Mouse (Mus musculus): ENCODE measurements around the gene Mthfd1.
"Not testable (repeated sequence)": the region's sequence is repeated elsewhere in the genome, so short reads cannot be mapped to it uniquely, and the experiment has no call there.

Gene Mthfd1

GRCm38 (mm10) chr12:76254725-76255498, at the start of gene Mthfd1:
Gene Mthfd1, plus strand, starts transcription at chr12:76255298.
- DNase-seq (ENCODE audit: low read depth, low spot score) = peak; percentile 74

DNA sequence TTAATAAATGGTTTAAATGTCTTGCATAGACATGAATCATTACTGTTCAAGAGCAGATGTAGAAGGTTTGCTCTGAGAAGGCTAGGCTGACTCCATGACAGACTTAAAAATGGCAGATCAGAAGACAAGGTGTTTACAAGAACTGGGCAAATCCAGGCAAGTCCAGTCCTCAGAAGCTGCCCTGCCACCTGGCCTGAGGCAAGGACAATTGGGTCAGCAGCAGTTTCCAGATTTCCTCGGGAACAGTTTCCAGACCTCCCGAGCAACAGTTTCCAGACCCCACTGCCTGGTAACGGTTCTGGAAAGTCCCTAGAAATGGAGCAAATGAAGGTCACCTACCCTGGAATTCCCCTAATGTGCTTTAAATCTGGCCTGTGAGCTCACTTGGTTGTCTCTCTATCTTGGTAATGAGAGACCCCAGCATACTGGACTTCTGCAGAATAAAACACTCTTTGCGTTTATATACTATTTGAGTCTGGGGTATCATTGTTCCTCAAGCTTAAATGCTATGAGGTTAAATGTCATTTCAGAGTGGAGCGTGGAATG, 45.6 kb upstream of the Mthfd1 start:
- no peak for DNase-seq (ENCODE audit: low read depth, low spot score)

DNA sequence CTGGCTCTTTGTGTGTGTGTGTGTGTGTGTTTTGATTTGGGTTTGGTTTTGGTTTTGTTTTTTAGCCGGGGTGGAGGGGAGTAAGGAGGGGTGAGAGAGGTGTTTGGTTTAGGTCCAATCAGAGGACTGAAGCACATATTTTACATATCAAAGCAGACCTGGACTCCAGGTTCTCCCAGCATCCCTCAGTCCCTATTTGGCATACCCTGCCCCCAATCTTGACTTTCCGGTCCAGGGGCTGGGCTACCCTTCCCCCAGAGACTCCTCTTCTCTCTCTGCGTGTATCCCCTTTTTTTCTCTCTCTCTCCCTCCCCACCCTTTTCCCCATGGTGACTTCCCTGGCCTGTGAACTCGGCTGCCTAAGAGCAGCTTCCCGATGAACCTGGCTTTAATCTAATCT, 40.0 kb upstream of the Mthfd1 start:
- DNase-seq (ENCODE audit: low read depth, low spot score) = no peak

- DNase-seq (ENCODE audit: low read depth, low spot score) = no peak
Observed at GRCm38 (mm10) chr12:76216716-76217115, 38.4 kb upstream of the Mthfd1 start.

- not testable (repeated sequence) for DNase-seq (ENCODE audit: low read depth, low spot score)
Observed at GRCm38 (mm10) chr12:76222104-76222503, 33.0 kb upstream of the Mthfd1 start.

GRCm38 (mm10) chr12:76230644-76231043, 24.5 kb upstream of the Mthfd1 start:
- DNase-seq (ENCODE audit: low read depth, low spot score) = no peak

DNA sequence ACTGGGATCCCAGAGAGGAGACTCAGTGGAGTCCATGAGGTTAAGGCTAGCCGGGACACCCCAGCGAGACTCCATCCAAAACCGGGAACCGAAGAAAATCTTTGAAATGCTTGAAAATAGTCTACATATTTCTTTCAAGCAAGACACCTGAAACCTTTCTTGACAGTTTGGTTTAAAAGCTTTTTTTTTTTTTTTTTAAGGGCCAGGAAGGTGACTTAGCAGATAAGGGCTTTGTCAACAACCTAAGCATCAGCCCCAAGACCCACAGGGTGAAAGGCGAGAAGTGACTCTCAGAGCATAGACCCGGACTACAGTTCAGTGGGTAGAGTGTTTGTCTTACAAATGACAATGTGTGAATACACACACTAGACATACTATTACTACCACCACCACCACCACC, 19.8 kb upstream of the Mthfd1 start:
- DNase-seq (ENCODE audit: low read depth, low spot score) = no peak

DNA sequence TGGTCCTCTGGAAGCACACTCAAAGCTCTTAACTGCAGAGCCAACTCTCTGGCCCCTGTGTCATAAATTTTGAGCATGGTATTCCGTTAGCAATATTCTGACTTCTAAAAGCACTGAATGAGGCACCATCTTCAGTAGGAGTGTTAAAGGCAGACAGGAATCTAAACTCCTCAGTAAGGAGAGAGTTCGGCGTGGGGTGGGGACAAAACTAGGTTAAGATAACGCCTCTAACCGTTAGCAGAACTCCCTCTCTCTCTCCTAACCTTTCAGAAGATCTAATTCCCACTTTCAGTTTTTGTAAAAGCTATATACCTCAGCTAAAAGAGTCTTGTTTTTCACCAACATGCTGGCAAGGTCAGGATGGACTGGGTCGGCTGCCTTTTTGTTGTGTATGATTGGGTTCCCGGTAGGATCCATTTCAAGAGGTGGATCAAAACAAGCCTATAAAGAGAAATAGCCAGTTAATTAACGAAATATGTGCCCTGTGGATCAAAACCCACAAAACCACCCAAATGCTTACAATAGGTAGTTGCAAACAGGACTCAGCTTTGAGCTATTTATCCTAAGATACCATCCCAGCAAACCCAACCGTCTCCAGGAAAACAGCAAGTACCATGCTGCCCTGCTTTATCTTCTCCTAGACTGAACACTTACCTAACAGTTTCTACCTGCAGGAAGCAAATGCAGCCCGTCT, 15.8 kb upstream of the Mthfd1 start:
- no peak for DNase-seq (ENCODE audit: low read depth, low spot score)

GRCm38 (mm10) chr12:76239839-76240571, 15.1 kb upstream of the Mthfd1 start:
- no peak for DNase-seq (ENCODE audit: low read depth, low spot score)

DNA sequence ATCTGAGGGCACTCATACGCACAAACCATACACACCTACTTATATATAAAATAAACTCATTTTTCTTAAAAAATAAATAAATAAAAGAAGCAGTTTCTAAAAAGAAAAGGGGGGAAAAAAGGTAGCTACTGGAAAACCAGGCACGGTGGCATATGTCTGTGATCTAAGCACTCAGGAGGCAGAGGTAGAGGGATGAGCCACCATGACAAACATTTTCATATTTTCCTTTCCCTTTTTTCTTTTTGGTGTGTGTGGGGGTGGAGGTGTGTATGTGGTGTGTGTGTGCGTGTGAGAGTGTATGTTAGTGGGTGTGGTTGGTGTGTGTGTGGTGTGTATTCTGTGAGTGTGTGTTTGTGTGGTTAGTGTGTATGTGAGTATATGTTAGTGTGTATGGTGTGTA, 14.4 kb upstream of the Mthfd1 start:
- no peak for DNase-seq (ENCODE audit: low read depth, low spot score)

DNA sequence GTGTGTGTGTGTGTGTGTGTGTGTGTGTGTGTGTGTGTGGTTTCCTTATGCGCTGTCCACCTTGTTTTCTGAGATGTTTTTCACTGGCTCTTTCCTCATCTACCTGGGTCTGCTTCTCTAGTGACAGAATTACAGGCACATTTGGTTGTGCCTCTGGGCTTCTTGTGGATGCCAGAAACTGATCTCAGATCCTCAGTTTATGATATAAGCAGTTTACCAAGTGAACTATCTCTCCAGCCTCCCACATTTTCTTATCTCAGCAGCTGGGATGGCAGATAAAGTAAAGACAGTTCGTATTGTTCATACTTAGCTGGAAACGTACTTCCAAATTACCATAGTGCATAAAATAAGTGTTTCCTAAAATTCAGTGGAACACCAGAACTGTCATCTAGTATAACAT, 14.0 kb upstream of the Mthfd1 start:
- DNase-seq (ENCODE audit: low read depth, low spot score) = no peak

DNA sequence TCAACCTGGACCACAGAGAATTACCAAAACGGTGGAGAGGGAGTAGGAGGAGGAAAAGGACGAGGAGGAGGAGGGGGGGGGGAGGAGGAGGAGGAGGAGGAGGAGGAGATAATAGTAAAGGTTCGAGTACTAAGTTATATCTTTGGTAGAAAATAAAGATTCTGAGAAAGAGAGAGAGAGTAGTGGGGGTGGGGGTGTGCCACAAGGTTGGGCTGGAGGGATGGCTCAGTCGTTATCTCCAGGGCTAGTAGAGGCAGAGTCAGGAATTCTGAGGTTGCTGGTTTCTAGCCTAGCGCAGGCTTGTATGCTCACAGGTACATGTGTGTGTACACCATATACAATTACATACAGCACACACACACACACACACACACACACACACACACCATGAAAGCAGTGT, 13.3 kb upstream of the Mthfd1 start:
- DNase-seq (ENCODE audit: low read depth, low spot score) = no peak

GRCm38 (mm10) chr12:76244981-76245380, 10.1 kb upstream of the Mthfd1 start:
- no peak for DNase-seq (ENCODE audit: low read depth, low spot score)

DNA sequence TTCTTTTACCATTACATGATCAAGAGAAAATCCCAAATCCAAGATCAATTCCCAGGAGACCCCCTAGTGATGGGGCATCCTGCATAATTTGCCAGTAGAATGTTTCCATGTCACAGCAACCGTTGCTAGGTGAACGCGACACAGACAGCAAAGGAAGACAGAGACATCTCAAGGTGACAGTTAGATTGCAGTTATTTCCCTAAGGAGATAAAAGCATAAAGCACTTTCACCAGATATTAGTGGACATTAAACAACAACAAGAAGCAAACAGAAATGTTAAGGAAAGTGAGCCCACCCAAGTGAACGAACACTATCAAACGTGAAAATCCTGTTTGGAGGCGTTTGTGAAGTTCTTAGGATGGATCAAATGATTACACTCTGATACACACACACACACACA, 8.5 kb upstream of the Mthfd1 start, which contains the start of gene Tex21:
Gene Tex21, minus strand, starts transcription at position 101 of the 400 bp plus-strand sequence.
- no peak for DNase-seq (ENCODE audit: low read depth, low spot score)

- DNase-seq (ENCODE audit: low read depth, low spot score) = no peak
Observed at GRCm38 (mm10) chr12:76253090-76253489, 2.0 kb upstream of the Mthfd1 start.

GRCm38 (mm10) chr12:76253591-76253990, 1.5 kb upstream of the Mthfd1 start:
- DNase-seq (ENCODE audit: low read depth, low spot score) = no peak

DNA sequence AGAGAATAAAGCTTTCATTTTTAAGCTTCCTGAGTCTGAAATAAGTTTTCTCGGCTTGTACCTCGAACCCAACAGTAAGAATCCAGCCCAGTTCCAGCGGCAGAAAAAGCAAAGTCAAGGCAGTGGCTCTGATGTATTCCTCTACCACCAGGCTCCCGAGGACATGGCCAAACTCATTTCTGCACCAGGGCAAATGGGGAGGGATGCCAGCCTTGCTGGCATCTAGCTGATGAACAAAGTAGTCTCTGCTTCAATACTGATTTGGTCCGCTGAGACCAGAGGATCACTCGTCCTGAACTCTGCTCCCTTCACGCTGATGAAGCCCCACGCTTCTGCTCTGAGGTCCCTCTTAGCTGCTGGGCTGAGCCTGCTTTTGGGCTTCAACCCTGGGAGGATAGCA, 1.1 kb upstream of the Mthfd1 start:
- DNase-seq (ENCODE audit: low read depth, low spot score) = no peak

DNA sequence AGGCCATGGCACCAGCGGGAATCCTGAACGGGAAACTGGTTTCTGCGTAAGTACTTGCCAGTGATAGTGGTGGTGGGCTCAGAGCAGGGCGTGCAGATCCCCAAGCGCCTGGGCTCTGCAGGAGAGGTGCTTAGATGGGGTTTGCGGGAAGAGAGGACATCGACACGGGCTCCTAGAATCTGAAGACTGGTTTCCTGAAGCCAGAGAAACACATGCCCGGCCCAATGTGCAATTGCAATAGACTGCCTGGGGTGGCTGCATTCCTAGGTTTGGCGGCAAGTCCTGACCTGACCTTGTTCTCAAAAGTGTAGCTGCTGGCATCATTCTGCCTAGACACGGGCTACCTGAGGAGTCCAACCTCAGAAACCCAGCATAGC, 389 bp downstream of the Mthfd1 start:
- DNase-seq (ENCODE audit: low read depth, low spot score) = no peak

- no peak for DNase-seq (ENCODE audit: low read depth, low spot score)
Observed at GRCm38 (mm10) chr12:76256114-76256843, 1.2 kb downstream of the Mthfd1 start.

- DNase-seq (ENCODE audit: low read depth, low spot score) = no peak
Observed at GRCm38 (mm10) chr12:76260673-76261072, 5.6 kb downstream of the Mthfd1 start.

DNA sequence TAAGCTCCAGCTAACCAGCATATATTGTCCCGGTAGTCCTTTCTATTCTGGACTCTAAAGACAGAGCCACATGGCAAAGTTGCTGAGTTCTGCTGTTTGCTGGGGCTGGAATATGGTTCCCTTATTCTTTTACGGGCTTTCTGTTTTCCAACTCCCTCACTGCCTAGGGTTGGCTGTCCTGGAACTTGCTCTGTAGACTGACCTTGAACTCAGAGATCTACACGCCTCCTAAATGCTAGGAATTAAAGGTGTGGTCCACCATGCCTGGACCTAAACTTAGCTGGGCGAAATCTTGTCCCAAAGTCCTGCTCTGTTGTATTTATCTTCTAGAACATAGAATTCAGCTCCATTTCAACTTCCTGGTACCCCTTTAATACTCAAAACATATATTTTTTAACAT, 6.5 kb downstream of the Mthfd1 start:
- no peak for DNase-seq (ENCODE audit: low read depth, low spot score)

DNA sequence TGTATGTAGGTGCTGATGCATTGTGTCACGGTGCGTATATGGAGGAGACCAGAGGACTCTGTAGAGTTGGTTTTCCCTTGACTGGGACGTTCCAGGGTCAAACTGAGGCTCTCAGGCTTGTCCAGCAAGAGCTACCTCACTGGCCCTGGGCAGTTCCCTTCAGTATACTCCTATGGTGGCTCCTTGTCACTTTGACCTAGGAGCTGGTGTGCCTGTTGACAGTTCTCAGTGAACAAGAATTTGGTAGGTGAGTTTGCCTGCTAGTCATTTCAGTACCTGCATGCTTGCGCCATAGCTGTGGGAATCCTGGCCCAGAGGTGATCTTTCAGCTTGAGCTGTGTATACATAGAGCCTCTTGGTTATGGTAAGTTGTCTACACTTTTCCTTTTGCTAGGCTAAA, 7.8 kb downstream of the Mthfd1 start:
- no peak for DNase-seq (ENCODE audit: low read depth, low spot score)

Measured in retina, adult 2 months (tissue).